Mouse (Mus musculus): ENCODE measurements around the gene Gm1123. TPM values are rescaled to one million over a fixed set of nuclear protein-coding genes. Genes with fewer than 3 reads are reported as not detected.

The Gm1123 gene
- polyA plus RNA-seq, 1 experiment from 2014 or later, result 0.20 TPM

- H3K4me1 ChIP-seq (replicated peaks; ENCODE audit: control insufficient read depth, insufficient read depth, low read length), result no peaks in the 10 kb centered on the region
- DNase-seq (ENCODE audit: low spot score), result no peak
Observed at GRCm38 (mm10) chr9:99016759-99017158, 18.8 kb downstream of the Gm1123 start.

DNA sequence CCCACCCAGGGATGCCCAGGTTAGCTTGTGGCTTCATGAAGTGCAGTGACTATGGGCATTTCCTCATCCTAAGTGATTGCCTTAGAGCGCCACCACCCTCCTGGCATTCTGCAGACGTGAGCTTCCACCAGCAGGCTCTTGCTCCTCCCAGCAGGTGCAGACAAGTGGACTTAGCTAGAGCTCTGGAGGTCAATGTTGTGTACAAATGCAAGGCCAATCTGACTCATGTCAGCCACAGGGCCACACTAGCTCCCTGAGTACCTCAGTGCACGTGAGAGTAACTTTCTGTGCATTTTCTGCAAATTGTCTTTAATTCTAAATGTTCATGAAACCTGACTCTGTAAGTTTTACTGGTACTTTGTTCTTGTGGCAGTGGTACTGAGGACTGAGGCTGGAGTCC is 19.2 kb downstream of the Gm1123 start:
- no peak overlapping the region for H3K27ac ChIP-seq
- no peak overlapping the region for H3K9ac ChIP-seq
- WGBS, result 70% methylated on average over 3 of the region's 3 CpGs

More at GRCm38 (mm10) chr9:99016759-99017158, 18.8 kb downstream of the Gm1123 start:
- H3K9ac ChIP-seq, result no peak overlapping the region
- H3K27ac ChIP-seq, result no peak overlapping the region
- no peaks in the 10 kb centered on the region for H3K36me3 ChIP-seq (replicated peaks; ENCODE audit: control insufficient read depth, insufficient read depth)
- no peak overlapping the region for H3K4me2 ChIP-seq (replicated peaks)
- no peak for ATAC-seq (ENCODE audit: low FRiP score)
- H3K27me3 ChIP-seq (ENCODE audit: control insufficient read depth, insufficient read depth, low read length), result no peaks in the 10 kb centered on the region
- no peak overlapping the region for H3K4me3 ChIP-seq (replicated peaks; ENCODE audit: low read length)
- WGBS, result 78% methylated on average over 3 of the region's 3 CpGs
- no peaks in the 10 kb centered on the region for H3K9me3 ChIP-seq (ENCODE audit: control insufficient read depth, low read length)

GRCm38 (mm10) chr9:99009898-99010199 is 25.7 kb downstream of the Gm1123 start:
- peaks cover 16% of the 10 kb centered on the region; the same call in 1 of the 2 replicates for H3K36me3 ChIP-seq (replicated peaks; ENCODE audit: control insufficient read depth, insufficient read depth)
- 77% methylated on average over 3 of the region's 3 CpGs for WGBS

More for the DNA sequence above, 19.2 kb downstream of the Gm1123 start:
- Histone ChIP-seq H3K4me1 (replicated peaks; ENCODE audit: control insufficient read depth, insufficient read depth, low read length) (no peaks in the 10 kb centered on the region), H3K4me3 (replicated peaks; ENCODE audit: low read length) (no peak overlapping the region), H3K27me3 (ENCODE audit: control insufficient read depth, insufficient read depth, low read length) (no peaks in the 10 kb centered on the region), H3K9me3 (ENCODE audit: control insufficient read depth, low read length) (no peaks in the 10 kb centered on the region), H3K36me3 (replicated peaks; ENCODE audit: control insufficient read depth, insufficient read depth) (no peaks in the 10 kb centered on the region), H3K4me2 (replicated peaks) (no peak overlapping the region)
- ATAC-seq (ENCODE audit: low FRiP score), result no peak
- DNase-seq (ENCODE audit: low spot score), result no peak

DNA sequence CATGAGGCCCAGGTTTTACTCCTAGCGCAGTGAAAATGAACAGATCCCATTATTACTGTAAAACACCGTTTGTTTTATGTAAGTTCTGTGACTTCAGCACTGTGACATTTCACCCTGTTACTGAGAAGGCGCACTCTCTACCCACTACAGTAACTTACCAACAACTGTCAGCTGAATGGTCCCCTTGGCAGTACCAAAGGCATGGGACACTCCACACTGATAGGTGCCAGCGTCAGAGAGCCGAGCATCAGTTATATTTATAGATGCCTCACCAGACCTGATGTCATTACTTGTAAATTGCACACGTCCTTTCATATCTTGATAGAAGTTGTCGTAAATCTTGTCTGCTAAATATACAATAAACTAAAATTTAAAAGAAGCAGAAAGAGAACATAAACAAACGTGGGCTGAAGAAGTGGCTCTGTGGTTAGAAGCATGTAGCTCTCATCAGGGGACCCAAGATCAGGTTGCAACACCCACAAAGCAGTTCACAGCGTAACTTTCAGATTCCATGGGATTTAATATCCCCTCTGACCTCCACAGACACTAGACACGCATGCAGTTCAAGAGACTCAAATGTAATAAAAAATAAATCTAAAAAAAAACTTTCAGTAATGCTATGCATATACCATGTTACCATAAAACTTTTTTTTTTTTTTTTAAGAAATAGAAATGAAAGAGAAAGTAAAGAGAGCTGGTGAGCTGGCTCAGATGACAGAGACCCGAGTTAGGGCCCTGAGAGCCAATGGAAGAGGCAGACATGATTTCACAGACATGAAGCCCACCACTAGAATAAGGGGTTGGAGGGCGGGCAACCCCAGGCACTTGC is 26.2 kb downstream of the Gm1123 start:
- H3K9me3 ChIP-seq (ENCODE audit: control insufficient read depth, low read length), result no peaks in the 10 kb centered on the region
- ATAC-seq (ENCODE audit: low FRiP score) (no peak), DNase-seq (ENCODE audit: low spot score) (no peak)
- H3K27me3 ChIP-seq (ENCODE audit: control insufficient read depth, insufficient read depth, low read length), result no peaks in the 10 kb centered on the region
- 0 out of 2 replicates have a peak, but pooled peaks cover 4% of the 10 kb centered on the region for H3K4me1 ChIP-seq (replicated peaks; ENCODE audit: control insufficient read depth, insufficient read depth, low read length)
- no peak overlapping the region for H3K4me2 ChIP-seq (replicated peaks)
- H3K36me3 ChIP-seq (replicated peaks; ENCODE audit: control insufficient read depth, insufficient read depth), result peaks cover 17% of the 10 kb centered on the region; the same call in 1 of the 2 replicates
- no peak overlapping the region for H3K27ac ChIP-seq
- no peak overlapping the region for H3K4me3 ChIP-seq (replicated peaks; ENCODE audit: low read length)
- no peak overlapping the region for H3K9ac ChIP-seq
- 87% methylated on average over 12 of the region's 12 CpGs for WGBS

More at GRCm38 (mm10) chr9:99009898-99010199, 25.7 kb downstream of the Gm1123 start:
- DNase-seq (ENCODE audit: low spot score) (no peak), ATAC-seq (ENCODE audit: low FRiP score) (no peak)
- Histone ChIP-seq H3K27me3 (ENCODE audit: control insufficient read depth, insufficient read depth, low read length) (no peaks in the 10 kb centered on the region), H3K4me3 (replicated peaks; ENCODE audit: low read length) (no peak overlapping the region), H3K4me2 (replicated peaks) (no peak overlapping the region), H3K9ac (no peak overlapping the region), H3K27ac (no peak overlapping the region), H3K9me3 (ENCODE audit: control insufficient read depth, low read length) (no peaks in the 10 kb centered on the region), H3K4me1 (replicated peaks; ENCODE audit: control insufficient read depth, insufficient read depth, low read length) (0 out of 2 replicates have a peak, but pooled peaks cover 4% of the 10 kb centered on the region)

GRCm38 (mm10) chr9:99001326-99001725 is 34.2 kb downstream of the Gm1123 start:
- Histone ChIP-seq H3K4me3 (replicated peaks; ENCODE audit: low read length) (no peak overlapping the region), H3K4me2 (replicated peaks) (no peak overlapping the region), H3K9ac (no peak overlapping the region), H3K36me3 (replicated peaks; ENCODE audit: control insufficient read depth, insufficient read depth) (peaks cover 75% of the 10 kb centered on the region), H3K4me1 (replicated peaks; ENCODE audit: control insufficient read depth, insufficient read depth, low read length) (no peaks in the 10 kb centered on the region), H3K9me3 (ENCODE audit: control insufficient read depth, low read length) (no peaks in the 10 kb centered on the region), H3K27ac (no peak overlapping the region), H3K27me3 (ENCODE audit: control insufficient read depth, insufficient read depth, low read length) (no peaks in the 10 kb centered on the region)
- DNase-seq (ENCODE audit: low spot score), result no peak
- 97% methylated on average over 6 of the region's 6 CpGs for WGBS
- ATAC-seq (ENCODE audit: low FRiP score), result no peak

DNA sequence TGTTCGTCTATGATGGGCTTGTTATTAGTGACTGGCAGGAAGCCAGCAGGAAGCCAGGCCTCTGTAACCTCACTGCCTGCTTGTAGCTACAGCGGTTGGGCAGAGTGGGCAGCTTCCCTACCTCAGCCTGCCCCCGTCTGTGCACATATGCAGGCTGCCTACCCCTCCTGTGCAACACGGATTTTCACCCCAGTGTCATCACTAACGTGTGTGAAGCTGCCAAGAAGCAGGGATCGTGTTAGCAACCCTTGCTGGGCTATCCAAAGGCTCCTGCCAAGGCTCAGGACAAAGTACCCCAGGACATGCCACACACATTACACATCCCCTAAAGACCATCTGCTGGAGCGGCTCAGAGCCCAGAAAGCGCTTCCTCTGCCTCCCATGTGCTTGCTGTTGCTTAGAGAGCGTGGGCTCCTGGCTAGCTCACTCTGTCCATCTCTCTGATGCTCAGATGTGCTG is 35.6 kb downstream of the Gm1123 start:
- Histone ChIP-seq H3K9me3 (ENCODE audit: control insufficient read depth, low read length) (no peaks in the 10 kb centered on the region), H3K27ac (no peak overlapping the region), H3K36me3 (replicated peaks; ENCODE audit: control insufficient read depth, insufficient read depth) (peaks cover 71% of the 10 kb centered on the region), H3K4me3 (replicated peaks; ENCODE audit: low read length) (no peak overlapping the region), H3K9ac (no peak overlapping the region), H3K4me2 (replicated peaks) (no peak overlapping the region), H3K4me1 (replicated peaks; ENCODE audit: control insufficient read depth, insufficient read depth, low read length) (no peaks in the 10 kb centered on the region), H3K27me3 (ENCODE audit: control insufficient read depth, insufficient read depth, low read length) (no peaks in the 10 kb centered on the region)
- ATAC-seq (ENCODE audit: low FRiP score), result peak; percentile 55; the same call in 1 of the 2 replicates
- no peak for DNase-seq (ENCODE audit: low spot score)
- WGBS, result 69% methylated on average over 9 of the region's 9 CpGs

DNA sequence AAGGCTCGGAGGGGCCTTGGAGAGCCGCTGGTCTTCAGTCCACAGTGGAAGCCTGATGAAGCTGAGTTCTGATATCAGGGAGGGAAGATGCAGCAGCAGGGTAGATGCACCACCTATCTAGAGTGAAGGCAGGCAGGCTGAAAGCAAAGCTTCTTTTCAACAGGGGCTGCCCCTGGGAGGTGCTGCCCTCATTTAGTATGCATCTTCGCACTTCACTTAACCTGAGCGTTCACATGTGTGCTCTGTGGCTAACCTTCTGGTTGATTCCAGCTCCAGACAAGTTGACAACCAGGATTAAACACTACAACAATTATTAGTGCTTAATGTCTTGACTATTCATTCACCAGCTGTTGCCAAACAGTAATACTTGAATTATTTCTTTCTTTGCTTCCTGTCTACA is 41.4 kb downstream of the Gm1123 start:
- Histone ChIP-seq H3K4me1 (replicated peaks; ENCODE audit: control insufficient read depth, insufficient read depth, low read length) (no peaks in the 10 kb centered on the region), H3K9me3 (ENCODE audit: control insufficient read depth, low read length) (no peaks in the 10 kb centered on the region), H3K36me3 (replicated peaks; ENCODE audit: control insufficient read depth, insufficient read depth) (peaks cover 47% of the 10 kb centered on the region), H3K27ac (no peak overlapping the region), H3K9ac (no peak overlapping the region), H3K4me2 (replicated peaks) (no peak overlapping the region), H3K27me3 (ENCODE audit: control insufficient read depth, insufficient read depth, low read length) (no peaks in the 10 kb centered on the region), H3K4me3 (replicated peaks; ENCODE audit: low read length) (no peak overlapping the region)
- WGBS, result 82% methylated on average over 4 of the region's 4 CpGs
- no peak for DNase-seq (ENCODE audit: low spot score)
- ATAC-seq (ENCODE audit: low FRiP score), result no peak

DNA sequence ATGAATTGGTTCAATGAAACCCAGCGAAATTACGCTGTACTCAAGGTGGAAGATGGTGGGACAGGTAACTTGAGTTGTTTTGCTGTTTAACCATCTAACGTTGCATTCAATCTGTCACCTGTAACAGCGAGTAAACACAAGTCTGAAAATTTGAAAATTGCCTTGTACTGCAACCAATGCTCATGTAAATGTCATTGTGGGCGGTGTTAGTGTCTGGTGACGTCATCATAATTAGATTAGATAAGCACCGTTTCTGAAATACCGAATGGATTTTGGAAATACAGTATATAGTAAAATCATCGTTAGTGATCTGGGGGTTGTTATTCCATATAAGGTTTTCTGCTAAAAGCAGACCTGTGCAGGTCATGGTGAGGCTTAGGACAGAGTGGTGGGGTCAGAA is 48.4 kb downstream of the Gm1123 start:
- DNase-seq (ENCODE audit: low spot score) (no peak), ATAC-seq (ENCODE audit: low FRiP score) (no peak)
- Histone ChIP-seq H3K4me3 (replicated peaks; ENCODE audit: low read length) (peak overlapping the region; percentile 75), H3K36me3 (replicated peaks; ENCODE audit: control insufficient read depth, insufficient read depth) (no peaks in the 10 kb centered on the region), H3K27me3 (ENCODE audit: control insufficient read depth, insufficient read depth, low read length) (peaks cover 20% of the 10 kb centered on the region), H3K9ac (peak overlapping the region; percentile 80), H3K9me3 (ENCODE audit: control insufficient read depth, low read length) (no peaks in the 10 kb centered on the region), H3K4me1 (replicated peaks; ENCODE audit: control insufficient read depth, insufficient read depth, low read length) (peaks cover 9% of the 10 kb centered on the region), H3K4me2 (replicated peaks) (peak overlapping the region; percentile 52), H3K27ac (no peak overlapping the region)
- 50% methylated on average over 9 of the region's 9 CpGs for WGBS

GRCm38 (mm10) chr9:98986476-98987096 is 48.9 kb downstream of the Gm1123 start:
- WGBS, result under 1% methylated on average over 48 of the region's 50 CpGs
- Histone ChIP-seq H3K4me2 (replicated peaks) (peak overlapping the region; percentile 52), H3K27ac (peak overlapping the region; percentile 80), H3K27me3 (ENCODE audit: control insufficient read depth, insufficient read depth, low read length) (peaks cover 20% of the 10 kb centered on the region), H3K4me3 (replicated peaks; ENCODE audit: low read length) (peak overlapping the region; percentile 75), H3K9me3 (ENCODE audit: control insufficient read depth, low read length) (no peaks in the 10 kb centered on the region), H3K9ac (peak overlapping the region; percentile 80), H3K4me1 (replicated peaks; ENCODE audit: control insufficient read depth, insufficient read depth, low read length) (peaks cover 9% of the 10 kb centered on the region), H3K36me3 (replicated peaks; ENCODE audit: control insufficient read depth, insufficient read depth) (no peaks in the 10 kb centered on the region)
- ATAC-seq (ENCODE audit: low FRiP score) (peak; percentile 54; the same call in 1 of the 2 replicates), DNase-seq (ENCODE audit: low spot score) (no peak)
